Mouse (Mus musculus) spleen, postnatal 36 days (tissue): ENCODE measurements around the gene Gm6096.
A peak's percentile ranks its signal among the peaks of the same experiment; 100 is the strongest.

Experiments used
- DNase-seq, 2 experiments: peaks; one replicate each; pipeline ENCODE4 v3.0.0; 2022; ENCODE audit warnings: low spot score in 2 of 2, mixed read lengths in 1 of 2

The Gm6096 gene

DNA sequence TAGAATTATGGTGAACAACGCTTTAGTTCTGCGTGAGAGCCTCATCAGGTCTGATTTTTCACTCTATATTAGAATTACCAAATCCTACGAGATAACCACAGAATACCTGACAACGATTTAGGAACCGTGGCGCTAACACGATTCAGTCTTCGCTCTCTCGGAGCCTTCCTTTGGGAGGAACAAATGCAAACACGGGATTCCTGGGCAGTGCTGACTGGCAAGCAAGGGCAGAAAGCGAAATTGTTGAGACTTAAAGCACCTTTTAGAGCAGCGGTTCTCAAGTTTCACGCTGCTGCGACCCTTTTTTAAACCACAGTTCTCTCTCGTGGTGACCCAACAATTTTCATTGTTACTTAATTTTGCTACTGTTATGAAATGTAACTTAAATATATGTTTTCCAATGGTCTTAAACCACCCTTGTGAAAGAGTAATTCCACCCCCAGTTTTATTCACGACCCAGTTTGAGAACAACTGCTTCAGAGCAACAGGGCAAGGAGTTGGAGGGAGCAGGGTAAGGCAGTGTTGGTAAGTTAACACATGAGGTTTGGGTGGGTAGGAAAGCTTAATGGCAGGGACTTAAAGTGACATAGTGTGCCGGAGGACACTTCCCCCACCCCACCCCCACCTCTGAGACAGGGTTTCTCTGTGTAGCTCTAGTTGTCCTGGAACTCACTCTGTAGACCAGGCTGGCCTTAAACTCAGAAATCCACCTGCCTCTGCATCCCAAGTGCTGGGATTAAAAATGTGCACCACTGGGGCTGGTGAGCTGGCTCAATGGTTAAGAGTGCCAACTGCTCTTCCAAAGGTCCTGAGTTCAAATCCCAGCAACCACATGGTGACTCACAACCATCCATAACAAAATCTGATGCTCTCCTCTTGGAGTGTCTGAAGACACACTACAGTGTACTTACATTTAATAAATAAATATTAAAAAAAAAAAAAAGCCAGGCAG lies 16.0 kb upstream of the Gm6096 start:
- DNase-seq = no peak

- no peak for DNase-seq
Observed at GRCm38 (mm10) chr7:34235602-34236001, 15.2 kb upstream of the Gm6096 start.

- DNase-seq = no peak
Observed at GRCm38 (mm10) chr7:34238086-34238485, 12.8 kb upstream of the Gm6096 start.

- DNase-seq = no peak
Observed at GRCm38 (mm10) chr7:34242176-34242575, 8.7 kb upstream of the Gm6096 start.

DNA sequence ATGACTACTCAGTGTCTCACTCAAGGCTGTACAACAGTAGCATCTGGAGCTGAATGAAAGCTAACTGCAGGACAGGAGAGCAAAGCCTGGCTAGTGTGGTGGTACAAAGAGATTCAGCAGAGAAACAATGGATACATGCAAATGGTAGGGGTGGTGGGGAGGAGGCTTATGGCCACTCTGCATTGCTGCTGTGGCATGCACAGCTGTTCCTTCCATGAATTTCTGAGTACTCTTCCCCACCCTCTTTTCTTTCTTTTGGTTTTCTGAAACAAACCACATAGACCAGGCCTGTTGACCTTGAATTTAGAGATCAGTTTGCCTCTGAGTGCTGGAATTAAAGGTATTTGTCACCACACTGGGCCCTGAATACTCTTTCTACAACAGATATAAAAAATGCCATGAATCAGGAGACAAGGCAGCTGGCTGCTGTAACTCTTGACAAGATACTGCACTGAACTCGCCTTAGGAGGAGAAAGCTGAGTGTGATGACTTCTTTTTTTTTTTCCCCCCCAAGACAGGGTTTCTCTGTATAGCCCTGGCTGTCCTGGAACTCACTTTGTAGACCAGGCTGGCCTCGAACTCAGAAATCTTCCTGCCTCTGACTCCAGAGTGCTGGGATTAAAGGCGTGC lies 3.9 kb upstream of the Gm6096 start:
- no peak for DNase-seq

- no peak for DNase-seq
Observed at GRCm38 (mm10) chr7:34252030-34252429, 1.2 kb downstream of the Gm6096 start.

- DNase-seq = no peak
Observed at GRCm38 (mm10) chr7:34255137-34255536, 4.3 kb downstream of the Gm6096 start.

DNA sequence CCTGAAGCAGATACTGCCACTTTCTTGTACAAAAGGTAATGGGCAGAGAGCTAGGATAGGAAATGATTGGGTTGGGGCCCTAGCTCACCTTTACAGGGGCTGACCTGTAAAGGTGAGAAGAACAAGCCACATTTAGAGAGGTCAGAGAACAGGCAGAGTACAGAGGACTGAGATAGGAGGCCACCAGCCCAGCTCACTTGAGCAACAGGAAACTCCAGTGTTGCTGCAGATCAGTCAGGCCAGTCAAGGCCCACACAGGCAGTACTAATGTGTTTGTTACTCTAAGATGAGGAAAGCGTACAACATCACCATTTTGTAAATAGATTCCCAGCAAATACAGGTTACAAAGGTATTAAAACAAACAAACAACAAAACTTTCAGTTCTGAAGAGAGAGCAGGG lies 5.1 kb downstream of the Gm6096 start:
- DNase-seq = no peak

DNA sequence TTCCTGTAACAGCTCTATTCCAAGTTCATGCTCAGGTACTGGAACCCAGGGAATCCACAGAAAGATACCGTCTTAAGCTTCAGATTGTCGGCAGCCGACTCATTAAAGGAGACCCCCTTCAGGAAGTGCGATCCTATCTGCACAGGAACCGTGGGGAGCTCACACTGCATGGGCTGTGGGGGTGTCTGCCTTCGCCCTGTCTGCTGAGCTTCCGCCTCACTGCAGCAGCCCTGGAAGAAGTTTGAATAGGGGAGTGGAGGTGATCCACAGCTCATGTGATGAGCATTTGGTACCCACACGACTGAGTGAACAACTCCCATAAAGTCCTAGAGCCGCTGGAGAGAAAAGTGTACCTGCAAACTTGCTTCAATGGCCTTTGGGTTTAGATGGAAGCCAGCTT lies 6.4 kb downstream of the Gm6096 start:
- no peak for DNase-seq

GRCm38 (mm10) chr7:34258407-34258806 lies 7.6 kb downstream of the Gm6096 start:
- no peak for DNase-seq

DNA sequence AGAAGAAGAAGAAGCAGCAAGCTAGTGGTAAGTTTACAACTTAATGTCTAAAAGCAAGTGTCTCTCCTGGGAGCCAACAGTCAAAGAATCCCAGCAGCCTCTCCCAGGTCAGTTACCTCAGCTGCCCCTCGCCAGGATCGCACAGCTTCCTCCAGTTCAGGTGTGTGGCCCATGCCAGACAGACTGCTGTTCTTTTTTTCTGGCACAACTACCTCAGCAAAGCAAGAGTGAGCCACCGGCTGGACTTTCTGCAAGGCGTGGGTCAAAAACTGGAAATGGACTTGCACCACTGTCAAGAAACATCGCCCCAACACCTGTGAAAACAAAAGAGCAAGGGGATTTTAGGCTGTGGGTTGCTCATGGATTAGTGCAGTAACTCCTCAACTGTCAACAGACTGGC lies 12.6 kb downstream of the Gm6096 start:
- DNase-seq = no peak

DNA sequence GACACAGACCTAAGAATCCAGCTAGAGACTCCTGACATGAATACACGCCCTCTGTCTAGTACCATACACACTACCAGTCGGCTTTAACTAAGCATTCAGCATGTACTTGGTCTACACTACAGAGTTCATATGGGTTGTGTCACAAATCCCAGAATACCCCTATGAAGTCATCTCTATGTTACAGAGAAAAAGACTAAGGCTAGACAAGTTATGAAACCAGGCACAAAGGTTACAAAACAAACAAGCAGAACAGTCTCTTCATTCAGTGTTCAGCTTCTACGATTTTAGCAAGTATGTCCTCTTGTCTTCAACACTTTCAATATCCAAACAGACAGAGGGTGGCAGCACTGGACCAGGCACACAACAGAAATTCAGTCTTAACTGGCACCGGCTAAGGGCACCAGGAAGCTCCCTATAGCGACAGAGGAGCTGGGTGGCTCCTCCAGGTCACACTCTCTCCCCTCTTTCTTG lies 15.1 kb downstream of the Gm6096 start:
- peak; percentile 54 to 55 for DNase-seq

DNA sequence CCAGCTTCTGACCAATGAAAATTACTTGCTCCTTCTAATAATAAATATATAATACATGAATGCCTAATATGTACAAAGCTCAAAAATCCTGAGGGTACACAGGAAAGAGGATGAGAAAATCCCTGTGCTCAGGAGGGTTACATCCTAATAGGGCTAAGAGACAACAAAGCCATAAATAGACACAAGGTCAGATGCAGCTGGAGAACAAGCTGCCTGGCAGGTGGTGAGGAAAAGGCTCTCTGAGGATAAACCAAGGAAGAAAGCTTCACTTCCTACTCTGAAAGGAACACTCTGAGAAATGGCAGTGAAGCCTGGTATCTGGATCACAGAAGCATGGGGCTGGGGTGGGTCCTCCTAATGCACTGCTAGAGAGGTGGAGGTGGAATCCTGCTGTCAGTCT lies 15.6 kb downstream of the Gm6096 start:
- DNase-seq = no peak

DNA sequence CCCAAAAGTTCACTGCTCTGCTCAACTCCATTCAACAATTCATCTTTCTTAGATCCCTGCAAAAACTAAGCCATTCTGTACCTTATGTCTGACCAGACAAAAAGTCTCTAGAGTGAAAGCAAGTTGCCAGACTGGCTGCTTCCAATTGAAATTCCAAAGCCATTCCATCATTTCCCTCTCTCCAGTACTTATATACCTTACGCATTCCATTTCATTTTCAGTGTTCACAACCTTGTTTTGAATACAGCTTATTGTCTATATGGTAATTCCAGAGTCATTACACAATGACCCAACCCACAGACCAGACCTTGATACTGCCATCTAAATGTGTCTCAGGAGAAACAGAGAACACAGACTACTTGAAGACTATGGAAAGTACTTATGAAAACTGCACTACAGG lies 17.6 kb downstream of the Gm6096 start:
- no peak for DNase-seq

GRCm38 (mm10) chr7:34272465-34272864 lies 21.6 kb downstream of the Gm6096 start:
- peak; percentile 4 to 17 for DNase-seq

DNA sequence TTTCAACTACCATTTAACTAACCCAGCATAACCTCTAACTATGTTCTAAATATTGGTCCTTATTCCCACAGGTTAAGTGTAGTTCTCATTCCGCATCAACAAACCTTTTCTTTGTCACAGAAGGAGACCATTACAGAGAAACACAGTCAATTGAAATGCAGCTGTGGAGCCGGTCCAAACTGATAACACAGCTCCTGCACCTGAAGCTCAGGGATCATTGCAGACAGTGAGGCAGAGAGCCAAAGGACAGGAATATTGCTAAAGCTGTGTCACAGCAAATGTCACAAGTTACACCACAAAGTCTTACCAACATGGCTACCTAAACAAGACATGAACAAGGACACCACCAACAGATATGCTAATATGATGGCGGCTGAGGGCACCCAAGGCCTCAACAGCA lies 25.2 kb downstream of the Gm6096 start:
- DNase-seq = no peak

DNA sequence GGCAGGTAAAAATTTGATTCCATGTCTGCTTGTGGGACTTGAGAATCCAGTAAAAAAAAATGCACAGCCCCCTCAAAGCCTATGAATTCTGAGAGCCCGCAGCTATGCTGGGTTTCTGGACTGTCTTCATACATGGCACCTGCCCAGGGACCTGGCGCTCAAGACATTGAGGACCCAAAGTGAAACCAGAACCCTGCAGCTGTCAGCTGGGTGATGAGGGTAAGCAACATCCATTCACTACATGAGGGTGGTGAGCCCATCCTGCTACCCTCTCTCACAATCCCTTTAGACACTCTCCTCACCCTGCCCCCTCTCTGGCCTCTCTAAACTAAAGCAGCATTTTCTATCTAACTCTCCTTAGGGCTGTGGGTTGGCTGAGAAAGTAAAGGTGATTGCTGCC lies 26.8 kb downstream of the Gm6096 start:
- DNase-seq = no peak

DNA sequence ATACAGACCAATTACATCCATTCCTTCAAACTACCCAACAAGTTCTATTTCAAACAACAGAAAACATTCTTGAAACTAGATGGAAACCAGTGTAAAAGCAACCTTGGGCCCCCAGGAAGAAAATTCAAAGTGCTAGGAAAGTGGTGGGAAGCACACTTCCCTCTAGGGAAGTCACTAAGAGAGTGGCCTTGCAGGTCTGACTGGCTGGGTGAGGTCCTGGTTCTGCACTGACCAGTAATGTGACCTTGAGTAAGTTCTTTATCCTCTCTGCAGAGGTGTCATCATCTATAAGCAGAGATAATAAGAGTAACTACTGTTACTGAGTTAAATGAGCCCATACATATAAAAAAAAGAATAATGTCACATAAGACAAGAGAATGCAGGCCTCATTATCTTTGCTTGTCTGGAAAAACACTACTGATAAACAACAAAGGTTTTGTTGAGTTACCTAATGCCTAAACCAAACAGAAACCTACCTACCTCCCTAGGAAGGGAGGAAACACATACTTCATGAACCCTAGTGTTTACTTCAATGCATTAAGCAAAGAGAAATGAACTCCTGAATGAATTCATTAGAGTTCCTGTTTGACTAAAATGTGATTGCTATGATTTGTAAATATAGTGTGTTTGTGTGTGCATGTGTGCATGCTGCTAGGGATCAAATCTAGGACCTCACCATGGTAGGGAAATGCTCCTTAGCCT lies 39.8 kb downstream of the Gm6096 start:
- no peak for DNase-seq

- no peak for DNase-seq
Observed at GRCm38 (mm10) chr7:34291265-34291664, 40.4 kb downstream of the Gm6096 start.

DNA sequence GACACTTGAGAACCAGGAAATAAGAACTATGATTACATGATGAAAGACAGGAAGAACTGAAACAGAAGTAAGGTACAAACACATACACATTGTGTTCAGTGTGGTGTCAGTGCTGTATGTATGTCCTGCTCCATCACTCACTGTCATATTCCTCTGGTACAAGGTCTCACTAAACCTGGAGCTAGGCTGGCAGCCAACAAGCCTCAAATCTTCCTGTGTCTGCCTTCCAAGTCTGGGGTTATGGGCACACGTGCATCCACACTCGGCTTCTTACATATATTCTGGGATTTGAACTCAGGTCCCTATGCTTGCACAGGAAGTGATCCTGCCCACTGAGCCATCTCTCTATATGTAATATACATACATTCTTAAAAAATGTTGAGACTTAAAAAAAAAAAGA lies 41.8 kb downstream of the Gm6096 start:
- no peak for DNase-seq

DNA sequence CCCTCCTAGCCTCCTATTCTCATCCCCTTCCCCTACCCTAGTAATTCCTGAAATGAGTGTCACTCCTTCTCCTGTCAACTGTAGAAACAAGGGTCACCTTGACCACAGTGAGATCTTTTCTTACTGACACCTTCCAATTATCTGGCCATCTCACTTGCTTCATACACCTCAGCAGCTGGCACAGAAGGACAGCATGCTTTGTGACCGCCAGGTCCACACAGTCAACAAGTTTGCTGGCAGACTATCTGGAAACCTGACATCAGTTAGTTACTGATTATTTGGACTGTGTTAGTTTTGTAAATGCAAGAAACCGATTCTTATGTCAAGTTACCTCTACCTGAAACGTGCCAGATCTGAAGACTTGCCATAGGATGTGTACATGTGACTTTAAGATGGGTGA lies 45.3 kb downstream of the Gm6096 start:
- DNase-seq = no peak

- no peak for DNase-seq
Observed at GRCm38 (mm10) chr7:34298818-34299217, 48.0 kb downstream of the Gm6096 start.
